Mouse (Mus musculus) NIH3T3 (cell line): ENCODE results near the gene Gm4847.

ENCODE experiments used
- DNase-seq: peaks from one replicate; pipeline ENCODE4 v3.0.0-alpha.2; 2012; ENCODE audit warnings: low read depth

Gm4847 gene

GRCm38 (mm10) chr1:166647593-166647992 is at the start of gene Gm4847:
Gm4847 (minus strand) TSS chr1:166647693.
- DNase-seq, result no peak

DNA sequence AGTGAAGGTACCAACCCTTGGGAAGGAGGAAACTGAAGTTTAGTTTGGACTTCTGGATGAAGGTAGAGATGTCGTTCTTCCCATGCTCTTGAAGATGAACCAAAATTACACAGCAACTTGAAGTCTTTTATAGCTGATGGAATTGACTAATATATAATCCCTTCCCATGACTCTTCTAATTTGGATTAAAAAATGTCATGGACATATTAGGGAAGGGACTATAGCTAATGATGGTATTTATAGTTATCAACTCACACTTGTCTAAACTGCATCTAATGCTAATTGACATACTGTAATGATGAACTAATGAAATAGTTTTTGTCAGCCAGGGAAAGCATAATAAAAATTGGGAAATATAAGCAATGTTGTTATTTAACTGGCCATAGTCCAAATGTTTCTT is 34.3 kb upstream of the Gm4847 start, which contains the start of gene Fmo9:
TSS of gene Fmo9 (minus strand) at position 101 of the 400 bp plus-strand sequence.
- DNase-seq, result no peak

GRCm38 (mm10) chr1:166669264-166669663 is 21.8 kb upstream of the Gm4847 start:
- no peak for DNase-seq

DNA sequence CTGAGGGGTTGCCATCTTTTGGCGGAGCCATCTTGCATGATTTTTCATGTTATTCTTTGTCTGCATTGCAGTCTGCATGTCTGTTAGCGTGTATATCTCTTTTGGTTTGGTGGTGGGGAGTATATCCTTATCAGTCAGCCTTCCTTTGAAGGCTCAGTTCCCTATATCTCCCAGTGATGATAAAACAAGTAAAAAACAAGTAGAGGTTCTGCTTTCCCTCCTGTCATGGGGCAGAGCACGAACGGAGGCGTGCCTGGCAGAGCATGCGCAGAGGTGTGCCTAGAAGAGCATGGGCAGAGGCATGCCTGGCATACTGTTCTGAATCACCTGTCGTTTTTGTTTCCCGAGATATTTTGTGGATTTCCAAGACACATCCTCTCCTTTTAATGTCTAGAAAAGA is 13.3 kb upstream of the Gm4847 start:
- no peak for DNase-seq
